8 mouse cellular contexts compared by ENCODE assay signal in genomic region chr4:141599251-141600141, GRCm38 (mm10). TPM values are rescaled to one million over a fixed set of nuclear protein-coding genes. Genes with fewer than 3 reads are reported as not detected.
DNase-seq lines count a peak whose midpoint lies in the region; ATAC-seq and TF ChIP-seq lines count a peak whose summit lies in the region.

No protein-coding gene starts in this region.

- peak overlapping the region; percentile 45 for H3K4me3 ChIP-seq in layer of hippocampus, adult 2 months
- peak overlapping the region; percentile 63 for H3K4me3 ChIP-seq in brown adipose tissue, adult 24 weeks (ENCODE audit: insufficient read depth, low read depth, low read length)
- peak overlapping the region; percentile 54 for H3K4me3 ChIP-seq in liver, embryonic 11.5 days (ENCODE audit: low read depth, low read length)

- H3K36me3 ChIP-seq in liver, embryonic 11.5 days (ENCODE audit: control insufficient read depth, insufficient read depth, low read length), result no peaks in the 10 kb centered on the region

- no peak for TF ChIP-seq CTCF in layer of hippocampus, adult 2 months (conservative IDR thresholded peaks at IDR 0.05)

- no peaks in the 10 kb centered on the region for H3K9me3 ChIP-seq in liver, embryonic 11.5 days (ENCODE audit: control insufficient read depth, low read length)

- no peak overlapping the region for H3K27ac ChIP-seq in layer of hippocampus, adult 2 months
- peak overlapping the region; percentile 89 for H3K27ac ChIP-seq in brown adipose tissue, adult 24 weeks (replicated peaks; ENCODE audit: low read depth, low read length)
- peak overlapping the region; percentile 62; the same call in 1 of the 2 replicates for H3K27ac ChIP-seq in liver, embryonic 11.5 days (ENCODE audit: low read depth, low read length)

- peaks cover 34% of the 10 kb centered on the region for H3K4me1 ChIP-seq in brown adipose tissue, adult 24 weeks (ENCODE audit: control insufficient read depth, insufficient read depth, insufficient read length, low read length)
- peaks cover 9% of the 10 kb centered on the region; the same call in 1 of the 2 replicates for H3K4me1 ChIP-seq in liver, embryonic 11.5 days (replicated peaks; ENCODE audit: control insufficient read depth, insufficient read depth, low read length)

- ATAC-seq in liver, embryonic 11.5 days (replicated peaks; ENCODE audit: low FRiP score), result no peak

- WGBS in liver, embryonic 11.5 days, result 2% methylated on average over 56 of the region's 57 CpGs

- H3K4me2 ChIP-seq in liver, embryonic 11.5 days, result peak overlapping the region; percentile 62

- peaks cover 33% of the 10 kb centered on the region for H3K27me3 ChIP-seq in liver, embryonic 11.5 days (replicated peaks; ENCODE audit: control insufficient read depth, insufficient read depth, low read length)

- intact Hi-C loops in heart, postnatal 10 days (cut with DNase I), result no loop called here

- peak overlapping the region; percentile 52 for H3K9ac ChIP-seq in liver, embryonic 11.5 days (ENCODE audit: low read depth, low read length)

- no peak for DNase-seq in layer of hippocampus, adult 2 months (ENCODE audit: low spot score in 2 of 2)
- DNase-seq in layer of hippocampus, adult 9-11 months, result no peak
- DNase-seq in heart, postnatal 10 days, result peak; percentile 60 to 63
- no peak for DNase-seq in liver, embryonic 11.5 days (ENCODE audit: low spot score)
- peak; percentile 56 for DNase-seq in retina, postnatal 1 day
- no peak for DNase-seq in gastrocnemius, postnatal 25 days
- DNase-seq in right cerebral cortex, postnatal 10 days (ENCODE audit: low spot score in 2 of 2), result no peak

RNA-seq across cellular contexts. Expression of gene Fblim1, which starts 6.4 kb away (rescaled TPM):
- total RNA-seq in layer of hippocampus, adult 2 months (2021), result under 1 TPM; 0.47 to 0.90 TPM
- 2.1 and 3.6 TPM in 2 replicates for polyA plus RNA-seq in brown adipose tissue, adult 24 weeks (2012; ENCODE audit: insufficient read depth, insufficient read length, missing spikeins)
- total RNA-seq in heart, postnatal 10 days (2021), result 100 to 1,000 TPM; 241 to 248 TPM
- polyA plus RNA-seq in liver, embryonic 11.5 days (2014; fragmentation: Nextera tagmentation; extraction: Ambion mirVana), result 15.4 and 17.0 TPM in 2 replicates
- total RNA-seq in gastrocnemius, postnatal 25 days (2021), result 1 to 10 TPM; 1.5 to 4.7 TPM

RNA-seq across cellular contexts. Expression of gene Tmem82, which starts 18.9 kb away (rescaled TPM):
- total RNA-seq in layer of hippocampus, adult 2 months (2021), result under 1 TPM; 0.37 to 0.56 TPM
- 1.1 TPM in 1 of 2 replicates, not detected in the other for polyA plus RNA-seq in brown adipose tissue, adult 24 weeks (2012; ENCODE audit: insufficient read depth, insufficient read length, missing spikeins)
- 10 to 100 TPM; 11.2 to 15.6 TPM for total RNA-seq in heart, postnatal 10 days (2021)
- 3.3 and 3.7 TPM in 2 replicates for polyA plus RNA-seq in liver, embryonic 11.5 days (2014; fragmentation: Nextera tagmentation; extraction: Ambion mirVana)
- total RNA-seq in gastrocnemius, postnatal 25 days (2021), result 1 to 10 TPM; 1.2 to 2.3 TPM

RNA-seq across cellular contexts. Expression of gene Slc25a34, which starts 24.1 kb away (rescaled TPM):
- 1 to 10 TPM; 1.6 to 3.6 TPM for total RNA-seq in layer of hippocampus, adult 2 months (2021)
- 4.5 and 12.7 TPM in 2 replicates for polyA plus RNA-seq in brown adipose tissue, adult 24 weeks (2012; ENCODE audit: insufficient read depth, insufficient read length, missing spikeins)
- total RNA-seq in heart, postnatal 10 days (2021), result 10 to 100 TPM; 81.1 to 84.5 TPM
- not detected in 2 replicates for polyA plus RNA-seq in liver, embryonic 11.5 days (2014; fragmentation: Nextera tagmentation; extraction: Ambion mirVana)
- total RNA-seq in gastrocnemius, postnatal 25 days (2021), result 10 to 100 TPM; 14.7 to 14.8 TPM

Comparison
In these comparisons a context has a peak if more than half of its experiments do, and no peak if none do; other contexts are left out.
1. DNase-seq: peak in heart, postnatal 10 days (2 of 2) and retina, postnatal 1 day (single experiment); none in layer of hippocampus, adult 2 months (0 of 2), layer of hippocampus, adult 9-11 months (single experiment), liver, embryonic 11.5 days (single experiment), gastrocnemius, postnatal 25 days (single experiment) and right cerebral cortex, postnatal 10 days (0 of 2).
2. RNA of gene Fblim1, which starts 6.4 kb away (total RNA-seq): 241 to 248 TPM in heart, postnatal 10 days; 1.5 to 4.7 TPM in gastrocnemius, postnatal 25 days and 0.47 to 0.90 TPM in layer of hippocampus, adult 2 months; every median in the first group is over 10 times any median in the second.
3. RNA of gene Slc25a34, which starts 24.1 kb away (total RNA-seq): 81.1 to 84.5 TPM in heart, postnatal 10 days; 14.7 to 14.8 TPM in gastrocnemius, postnatal 25 days and 1.6 to 3.6 TPM in layer of hippocampus, adult 2 months; every median in the first group is over 4 times any median in the second.
4. Peak in every context shown above with its lines, with median percentiles within 50 percentile points of each other: H3K4me3 ChIP-seq.